Mouse (Mus musculus): ENCODE data around the gene Shisal2a. TPM values are rescaled to one million over a fixed set of nuclear protein-coding genes. Genes with fewer than 3 reads are reported as not detected.

The Shisal2a gene
- polyA plus RNA-seq, 1 experiment from 2014 or later: not detected

GRCm38 (mm10) chr4:108391124-108391523 is 8.0 kb upstream of the Shisal2a start:
- Histone ChIP-seq H3K79me2 (ENCODE audit: inconsistent target) (no peaks in the 10 kb centered on the region), H3K36me3 (ENCODE audit: inconsistent target) (no peaks in the 10 kb centered on the region), H3K4me3 (ENCODE audit: inconsistent target) (no peak overlapping the region), H3K27ac (no peak overlapping the region)
- WGBS (ENCODE audit: missing documents): 92% methylated on average over 5 of the region's 5 CpGs

DNA sequence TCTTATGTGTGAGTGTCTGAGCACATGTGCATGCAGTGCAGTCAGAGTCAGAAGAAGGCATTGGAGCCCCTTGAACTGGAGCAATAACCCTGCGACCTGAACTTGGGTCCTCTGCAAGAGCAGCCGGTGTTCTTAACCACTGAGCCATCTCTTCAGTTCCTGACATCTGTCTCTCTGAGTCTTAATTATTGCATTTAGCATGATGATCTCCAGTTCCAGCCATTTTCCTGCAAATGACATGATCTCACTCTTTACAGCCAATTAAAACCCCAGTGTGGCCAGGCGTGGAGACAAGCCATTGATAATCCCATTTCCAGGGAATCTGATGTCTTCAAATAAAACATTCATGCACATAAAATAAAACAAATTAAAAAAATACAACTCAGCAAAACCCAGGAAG is 5.6 kb upstream of the Shisal2a start:
- no peak overlapping the region for H3K4me3 ChIP-seq (ENCODE audit: inconsistent target)
- H3K27ac ChIP-seq: no peak overlapping the region
- no peaks in the 10 kb centered on the region for H3K36me3 ChIP-seq (ENCODE audit: inconsistent target)
- H3K79me2 ChIP-seq (ENCODE audit: inconsistent target): no peaks in the 10 kb centered on the region
- whole genome bisulfite sequencing (ENCODE audit: missing documents): 100% methylated on average over 3 of the region's 3 CpGs

GRCm38 (mm10) chr4:108387681-108388253 is 4.6 kb upstream of the Shisal2a start:
- Histone ChIP-seq H3K79me2 (ENCODE audit: inconsistent target) (no peaks in the 10 kb centered on the region), H3K4me3 (ENCODE audit: inconsistent target) (peak overlapping the region; percentile 19; the same call in 1 of the 2 replicates), H3K36me3 (ENCODE audit: inconsistent target) (no peaks in the 10 kb centered on the region), H3K27ac (no peak overlapping the region)
- 5% methylated on average over 18 of the region's 18 CpGs for WGBS (ENCODE audit: missing documents)

DNA sequence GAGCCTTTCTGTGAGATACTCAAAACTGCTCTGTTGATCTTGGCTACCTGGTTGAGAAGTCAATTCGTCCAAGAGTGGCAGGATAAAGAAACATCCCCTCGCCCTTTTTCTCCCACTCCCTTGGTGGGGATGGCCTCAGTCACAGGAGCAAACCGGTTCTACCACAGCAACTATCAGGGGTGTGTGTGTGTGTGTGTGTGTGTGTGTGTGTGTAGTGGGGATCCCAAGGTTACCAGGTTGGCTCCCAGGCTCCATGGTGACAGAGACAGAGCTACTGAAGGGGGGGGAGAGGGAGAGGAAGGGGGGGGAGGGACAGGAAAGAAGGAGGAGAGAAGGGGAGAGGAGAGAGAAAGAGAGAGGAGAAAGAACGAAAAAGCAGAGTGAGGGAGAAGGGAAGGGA is 4.0 kb upstream of the Shisal2a start:
- no peak overlapping the region for H3K4me3 ChIP-seq (ENCODE audit: inconsistent target)

GRCm38 (mm10) chr4:108386087-108386486 is 2.9 kb upstream of the Shisal2a start:
- no peak overlapping the region for H3K4me3 ChIP-seq (ENCODE audit: inconsistent target)
- H3K79me2 ChIP-seq (ENCODE audit: inconsistent target): no peaks in the 10 kb centered on the region
- 67% methylated on average over 1 of the region's 1 CpGs for WGBS (ENCODE audit: missing documents)
- no peaks in the 10 kb centered on the region for H3K36me3 ChIP-seq (ENCODE audit: inconsistent target)
- H3K27ac ChIP-seq: no peak overlapping the region

More for the DNA sequence above, 4.0 kb upstream of the Shisal2a start:
- Histone ChIP-seq H3K79me2 (ENCODE audit: inconsistent target) (no peaks in the 10 kb centered on the region), H3K27ac (no peak overlapping the region), H3K36me3 (ENCODE audit: inconsistent target) (no peaks in the 10 kb centered on the region)
- 67% methylated on average over 4 of the region's 4 CpGs for WGBS (ENCODE audit: missing documents)

- no peaks in the 10 kb centered on the region for H3K79me2 ChIP-seq (ENCODE audit: inconsistent target)
- H3K4me3 ChIP-seq (ENCODE audit: inconsistent target): no peak overlapping the region
- WGBS (ENCODE audit: missing documents): 17% methylated on average over 1 of the region's 1 CpGs
- no peak overlapping the region for H3K27ac ChIP-seq
- H3K36me3 ChIP-seq (ENCODE audit: inconsistent target): no peaks in the 10 kb centered on the region
These were observed 3.0 kb downstream of the Shisal2a start for GRCm38 (mm10) chr4:108380146-108380545.

DNA sequence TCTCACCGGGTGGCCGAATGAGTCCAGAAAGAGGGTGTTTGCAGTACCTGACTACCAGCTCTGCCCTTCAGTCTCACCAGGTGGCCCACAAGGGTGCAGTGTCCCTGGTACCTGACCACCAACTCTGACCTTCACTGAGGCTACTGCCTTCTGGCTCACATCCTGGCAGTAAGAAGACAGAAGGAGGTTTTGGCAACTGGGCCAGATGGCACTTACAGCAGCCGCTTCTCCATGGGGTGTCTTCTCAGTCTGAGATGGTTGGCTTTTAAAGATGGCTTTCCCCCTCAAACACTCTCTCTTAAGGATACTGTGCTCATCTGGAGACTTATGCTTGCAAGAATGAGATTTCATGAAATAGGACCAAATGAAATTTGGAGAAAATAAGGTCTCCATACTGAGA is 3.7 kb downstream of the Shisal2a start:
- H3K79me2 ChIP-seq (ENCODE audit: inconsistent target): no peaks in the 10 kb centered on the region
- 91% methylated on average over 3 of the region's 3 CpGs for WGBS (ENCODE audit: missing documents)
- no peak overlapping the region for H3K27ac ChIP-seq
- H3K36me3 ChIP-seq (ENCODE audit: inconsistent target): no peaks in the 10 kb centered on the region
- H3K4me3 ChIP-seq (ENCODE audit: inconsistent target): no peak overlapping the region

DNA sequence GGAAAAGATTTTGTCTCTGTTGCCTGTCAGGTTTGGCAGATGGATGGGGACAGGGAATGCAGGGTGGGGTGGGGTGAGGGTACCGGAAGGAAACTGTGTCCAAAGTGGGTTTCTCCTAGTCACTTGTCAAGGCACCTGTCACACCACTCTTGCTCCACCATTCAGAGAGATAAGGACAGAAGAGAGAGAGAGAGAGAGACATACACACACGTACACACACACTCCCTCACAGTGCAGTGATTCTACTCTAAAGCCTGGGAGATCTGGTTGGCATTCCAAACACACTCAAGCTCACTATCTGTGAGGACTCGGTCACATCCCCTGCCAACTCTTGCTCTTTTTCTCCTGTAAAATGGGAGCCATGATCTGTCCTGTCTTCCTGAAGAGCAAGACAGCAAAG is 11.0 kb downstream of the Shisal2a start:
- H3K79me2 ChIP-seq (ENCODE audit: inconsistent target): no peaks in the 10 kb centered on the region
- H3K27ac ChIP-seq: no peak overlapping the region
- 87% methylated on average over 3 of the region's 3 CpGs for WGBS (ENCODE audit: missing documents)
- no peaks in the 10 kb centered on the region for H3K36me3 ChIP-seq (ENCODE audit: inconsistent target)
- H3K4me3 ChIP-seq (ENCODE audit: inconsistent target): no peak overlapping the region

DNA sequence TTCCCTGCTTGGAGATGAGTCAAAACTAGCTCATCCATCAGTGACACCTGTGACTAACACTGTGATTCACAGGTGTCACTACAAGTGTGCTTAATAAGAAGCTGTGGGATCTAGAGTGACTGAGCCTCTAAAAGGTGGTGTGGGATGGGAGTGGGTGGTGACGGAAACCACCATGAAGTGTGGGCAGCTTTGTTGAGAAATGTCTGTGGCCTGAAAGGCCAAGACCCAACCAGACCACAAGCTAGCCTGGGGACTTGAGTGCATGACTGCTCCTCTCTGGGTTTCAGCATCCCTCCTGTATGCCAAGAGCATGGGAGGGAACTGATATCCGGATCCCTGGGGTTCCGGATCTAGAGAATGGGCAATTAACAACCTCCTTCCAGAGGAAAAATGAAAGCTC is 11.7 kb downstream of the Shisal2a start:
- WGBS (ENCODE audit: missing documents): 61% methylated on average over 3 of the region's 3 CpGs
- no peak overlapping the region for H3K4me3 ChIP-seq (ENCODE audit: inconsistent target)
- H3K79me2 ChIP-seq (ENCODE audit: inconsistent target): no peaks in the 10 kb centered on the region
- H3K27ac ChIP-seq: no peak overlapping the region
- no peaks in the 10 kb centered on the region for H3K36me3 ChIP-seq (ENCODE audit: inconsistent target)

DNA sequence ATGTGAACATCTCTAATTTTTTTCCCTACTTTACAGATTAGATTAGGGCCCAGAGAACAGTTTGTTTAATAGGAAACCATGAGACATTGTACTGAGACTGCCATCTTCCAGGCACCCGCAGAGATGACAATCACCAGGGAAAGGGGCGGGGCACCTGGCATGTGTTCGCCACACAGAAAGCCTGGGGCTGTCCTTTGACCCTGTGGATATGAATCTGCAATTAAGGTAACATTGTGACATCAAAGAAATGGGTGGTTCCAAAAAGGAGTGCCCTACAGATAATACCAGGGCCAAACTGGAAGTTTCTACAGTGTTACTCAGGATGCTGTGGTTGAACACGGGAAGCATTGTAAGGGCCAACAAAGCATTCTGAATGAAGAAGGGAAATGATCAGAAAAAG is 12.7 kb downstream of the Shisal2a start:
- H3K27ac ChIP-seq: no peak overlapping the region
- no peaks in the 10 kb centered on the region for H3K79me2 ChIP-seq (ENCODE audit: inconsistent target)
- no peak overlapping the region for H3K4me3 ChIP-seq (ENCODE audit: inconsistent target)
- 36% methylated on average over 4 of the region's 4 CpGs for WGBS (ENCODE audit: missing documents)
- no peaks in the 10 kb centered on the region for H3K36me3 ChIP-seq (ENCODE audit: inconsistent target)

GRCm38 (mm10) chr4:108369254-108369653 is 13.9 kb downstream of the Shisal2a start:
- Histone ChIP-seq H3K4me3 (ENCODE audit: inconsistent target) (no peak overlapping the region), H3K79me2 (ENCODE audit: inconsistent target) (no peaks in the 10 kb centered on the region), H3K27ac (peak overlapping the region; percentile 63), H3K36me3 (ENCODE audit: inconsistent target) (no peaks in the 10 kb centered on the region)
- 21% methylated on average over 5 of the region's 5 CpGs for WGBS (ENCODE audit: missing documents)

DNA sequence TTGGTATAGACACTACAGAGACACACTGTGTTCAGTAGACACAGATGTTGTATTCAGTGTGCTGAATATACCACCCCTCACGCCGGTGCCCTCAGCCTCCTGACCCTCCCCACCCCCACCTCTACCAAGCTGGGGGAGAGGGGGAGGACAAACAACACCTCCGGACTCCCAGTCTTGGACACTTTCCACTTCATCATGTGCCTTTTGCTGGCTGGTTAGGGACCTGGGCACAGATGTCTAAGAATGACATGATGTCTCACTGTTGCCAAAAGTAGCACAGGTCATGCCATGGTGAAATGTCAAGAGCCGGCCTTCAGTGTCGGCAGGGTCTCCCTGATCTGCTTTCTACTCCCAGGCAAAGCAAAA is 19.1 kb downstream of the Shisal2a start:
- H3K27ac ChIP-seq: no peak overlapping the region
- H3K79me2 ChIP-seq (ENCODE audit: inconsistent target): no peaks in the 10 kb centered on the region
- H3K4me3 ChIP-seq (ENCODE audit: inconsistent target): no peak overlapping the region
- H3K36me3 ChIP-seq (ENCODE audit: inconsistent target): no peaks in the 10 kb centered on the region
- WGBS (ENCODE audit: missing documents): 82% methylated on average over 5 of the region's 5 CpGs

DNA sequence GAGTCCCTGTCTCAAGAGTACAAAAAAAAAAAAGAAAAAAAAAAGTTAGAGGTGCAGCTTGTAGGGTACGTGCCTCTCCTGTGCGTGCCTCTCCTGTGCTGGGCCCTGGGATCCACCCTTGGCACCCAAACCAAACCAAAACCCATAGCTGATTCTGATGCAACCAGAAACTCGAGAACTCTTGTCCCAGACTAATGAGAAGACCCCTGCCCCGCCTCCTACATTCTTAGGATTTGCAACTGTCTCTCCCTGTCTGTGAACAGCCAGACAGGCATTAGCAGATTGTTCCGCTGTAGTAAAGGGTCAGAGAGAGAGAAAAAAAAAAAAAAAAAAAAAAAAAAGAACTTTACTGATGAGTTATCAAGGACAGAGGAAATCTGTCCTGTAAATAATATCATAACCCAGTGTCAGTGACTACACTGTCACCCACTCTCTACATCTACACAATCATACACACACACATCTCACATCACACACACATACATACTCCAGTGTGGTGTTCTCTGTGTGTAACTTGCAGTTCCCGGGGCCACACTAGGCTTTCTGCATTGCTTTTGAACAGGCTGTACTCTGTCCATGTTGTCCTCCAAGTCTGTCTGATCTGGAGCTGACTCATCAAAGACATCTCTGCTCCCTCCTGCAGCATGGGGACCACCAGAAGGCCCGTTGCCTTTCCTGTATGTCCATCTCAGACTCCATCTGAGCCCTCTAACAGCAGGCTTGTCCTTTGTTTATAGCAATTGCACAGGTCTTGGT is 19.6 kb downstream of the Shisal2a start:
- no peaks in the 10 kb centered on the region for H3K79me2 ChIP-seq (ENCODE audit: inconsistent target)
- H3K27ac ChIP-seq: no peak overlapping the region
- no peaks in the 10 kb centered on the region for H3K36me3 ChIP-seq (ENCODE audit: inconsistent target)
- 81% methylated on average over 6 of the region's 7 CpGs for WGBS (ENCODE audit: missing documents)
- no peak overlapping the region for H3K4me3 ChIP-seq (ENCODE audit: inconsistent target)

GRCm38 (mm10) chr4:108362321-108363261 is 20.6 kb downstream of the Shisal2a start:
- Histone ChIP-seq H3K79me2 (ENCODE audit: inconsistent target) (no peaks in the 10 kb centered on the region), H3K4me3 (ENCODE audit: inconsistent target) (no peak overlapping the region), H3K27ac (no peak overlapping the region), H3K36me3 (ENCODE audit: inconsistent target) (no peaks in the 10 kb centered on the region)
- WGBS (ENCODE audit: missing documents): 86% methylated on average over 18 of the region's 18 CpGs
